Mouse (Mus musculus) heart, postnatal 0 days (tissue): ENCODE results near the gene Gm21992.

Experiments
- CTCF ChIP-seq: IDR thresholded peaks from 2 replicates; pipeline ENCODE4 v1.5.1; 2016; ENCODE audit warnings: antibody characterized with exemption, control low read depth, low read depth
- EP300 ChIP-seq: IDR thresholded peaks from 2 replicates; pipeline ENCODE4 v1.6.1; 2016; ENCODE audit warnings: antibody characterized with exemption, low read depth

GRCm38 (mm10) chr19:4717281-4717680 lies 94.1 kb downstream of the Gm21992 start:
- TF ChIP-seq CTCF, result no peak
- no peak for TF ChIP-seq EP300
